Mouse (Mus musculus) intestine, postnatal 0 days (tissue): ENCODE data around the gene Phyhd1. TPM values are rescaled to one million over a fixed set of nuclear protein-coding genes. Genes with fewer than 3 reads are reported as not detected.

ENCODE experiments used
- ATAC-seq: fragments of 200-750 bp; cut with Nextera tagmentation; 2 replicates; pipeline ENCODE4 v1.8.0; 2017; ENCODE audit warnings: mild to moderate bottlenecking, moderate TSS enrichment, moderate library complexity
- H3K27ac ChIP-seq: fragments of 300-500 bp; sonication (generic); 2 replicates; pipeline ENCODE4 v1.5.1; 2014; ENCODE audit warnings: mild to moderate bottlenecking, low read depth, low read length, moderate library complexity
- H3K27me3 ChIP-seq: fragments of 300-500 bp; sonication (generic); replicated peaks from 2 replicates; pipeline ENCODE4 v1.6.1; 2014; ENCODE audit warnings: low read length, mixed read lengths; ENCODE audit not compliant: control insufficient read depth, insufficient read depth
- H3K36me3 ChIP-seq: fragments of 300-500 bp; sonication (generic); 2 replicates; pipeline ENCODE4 v1.6.1; 2014; ENCODE audit warnings: mild to moderate bottlenecking, moderate library complexity; ENCODE audit not compliant: control insufficient read depth, insufficient read depth
- H3K4me1 ChIP-seq: fragments of 300-500 bp; sonication (generic); replicated peaks from 2 replicates; pipeline ENCODE4 v1.6.1; 2014; ENCODE audit warnings: antibody characterized with exemption, low read length, mixed read lengths; ENCODE audit not compliant: control insufficient read depth, insufficient read depth
- H3K4me2 ChIP-seq: fragments of 300-500 bp; sonication (generic); replicated peaks from 2 replicates; pipeline ENCODE4 v1.6.1; 2014; ENCODE audit warnings: low read depth, mild to moderate bottlenecking, moderate library complexity
- H3K4me3 ChIP-seq: fragments of 300-500 bp; sonication (generic); 2 replicates; pipeline ENCODE4 v1.5.1; 2014; ENCODE audit warnings: low read depth, low read length
- H3K9ac ChIP-seq: fragments of 300-500 bp; sonication (generic); 2 replicates; pipeline ENCODE4 v1.6.1; 2014; ENCODE audit warnings: mild to moderate bottlenecking, low read depth, low read length
- H3K9me3 ChIP-seq: fragments of 300-500 bp; sonication (generic); 2 replicates; pipeline ENCODE4 v1.6.1; 2016; ENCODE audit warnings: mixed run types; ENCODE audit not compliant: control insufficient read depth
- CTCF ChIP-seq: sonication (generic); IDR thresholded peaks from 2 replicates; pipeline ENCODE4 v1.5.1; 2016; ENCODE audit warnings: low read depth, mild to moderate bottlenecking, control low read depth, antibody characterized with exemption, moderate library complexity
- WGBS: fragments of 180-500 bp; shearing (Covaris S2); extraction: QIAGEN DNeasy Blood & Tissue Kit; methylation state at CpG from one replicate; pipeline ENCODE4 v1.1.7; 2014; 5-methylcytosine and 5-hydroxymethylcytosine counted together
- polyA plus RNA-seq: library from polyadenylated mRNA; unstranded; fragments of >200 nt; fragmentation: Nextera tagmentation; extraction: Ambion mirVana; gene quantifications from 2 replicates; pipeline ENCODE4 v1.2.1, GENCODE M21; 2015

Gene Phyhd1
- polyA plus RNA-seq, 1 experiment from 2014 or later, result 3.1 TPM

GRCm38 (mm10) chr2:30253809-30254208, 12.2 kb upstream of the Phyhd1 start:
- H3K4me1 ChIP-seq, result 0 out of 2 replicates have a peak, but pooled peaks cover 12% of the 10 kb centered on the region
- 81% methylated on average over 5 of the region's 5 CpGs for WGBS
- H3K36me3 ChIP-seq, result peaks cover 53% of the 10 kb centered on the region
- no peak overlapping the region for H3K9ac ChIP-seq
- no peak for TF ChIP-seq CTCF
- H3K4me2 ChIP-seq, result no peak overlapping the region
- H3K9me3 ChIP-seq, result no peaks in the 10 kb centered on the region
- H3K27me3 ChIP-seq, result no peaks in the 10 kb centered on the region
- ATAC-seq, result no peak
- H3K4me3 ChIP-seq, result no peak overlapping the region
- H3K27ac ChIP-seq, result no peak overlapping the region

- TF ChIP-seq CTCF, result no peak
- H3K4me1 ChIP-seq, result 0 out of 2 replicates have a peak, but pooled peaks cover 12% of the 10 kb centered on the region
- no peak for ATAC-seq
- no peak overlapping the region for H3K4me2 ChIP-seq
- no peaks in the 10 kb centered on the region for H3K27me3 ChIP-seq
- no peak overlapping the region for H3K27ac ChIP-seq
- 95% methylated on average over 42 of the region's 42 CpGs for WGBS
- H3K9me3 ChIP-seq, result no peaks in the 10 kb centered on the region
- H3K4me3 ChIP-seq, result no peak overlapping the region
- peaks cover 52% of the 10 kb centered on the region for H3K36me3 ChIP-seq
- H3K9ac ChIP-seq, result no peak overlapping the region
Measured at GRCm38 (mm10) chr2:30255631-30256395, 10.2 kb upstream of the Phyhd1 start.

GRCm38 (mm10) chr2:30256616-30257350, 9.2 kb upstream of the Phyhd1 start:
- 95% methylated on average over 30 of the region's 30 CpGs for WGBS
- H3K27ac ChIP-seq, result 0 out of 2 replicates have a peak overlapping the region, but pooled peaks have one; percentile 28
- H3K9me3 ChIP-seq, result no peaks in the 10 kb centered on the region
- H3K4me2 ChIP-seq, result no peak overlapping the region
- no peak for TF ChIP-seq CTCF
- H3K4me1 ChIP-seq, result 0 out of 2 replicates have a peak, but pooled peaks cover 9% of the 10 kb centered on the region
- no peaks in the 10 kb centered on the region for H3K27me3 ChIP-seq
- no peak overlapping the region for H3K9ac ChIP-seq
- H3K4me3 ChIP-seq, result no peak overlapping the region
- no peak for ATAC-seq
- peaks cover 59% of the 10 kb centered on the region for H3K36me3 ChIP-seq

GRCm38 (mm10) chr2:30257699-30258460, 8.1 kb upstream of the Phyhd1 start:
- no peak overlapping the region for H3K4me3 ChIP-seq
- 77% methylated on average over 7 of the region's 7 CpGs for WGBS
- no peak for TF ChIP-seq CTCF
- no peak overlapping the region for H3K4me2 ChIP-seq
- 0 out of 2 replicates have a peak, but pooled peaks cover under 1% of the 10 kb centered on the region for H3K4me1 ChIP-seq
- ATAC-seq, result no peak
- H3K36me3 ChIP-seq, result peaks cover 68% of the 10 kb centered on the region
- 0 out of 2 replicates have a peak overlapping the region, but pooled peaks have one; percentile 17 for H3K9ac ChIP-seq
- no peak overlapping the region; the same call in 1 of the 2 replicates for H3K27ac ChIP-seq
- H3K9me3 ChIP-seq, result no peaks in the 10 kb centered on the region
- H3K27me3 ChIP-seq, result no peaks in the 10 kb centered on the region

- Histone ChIP-seq H3K9ac (no peak overlapping the region), H3K4me3 (no peak overlapping the region), H3K27ac (no peak overlapping the region), H3K4me2 (no peak overlapping the region), H3K36me3 (peaks cover 75% of the 10 kb centered on the region), H3K27me3 (no peaks in the 10 kb centered on the region), H3K4me1 (no peaks in the 10 kb centered on the region), H3K9me3 (no peaks in the 10 kb centered on the region)
- no peak for TF ChIP-seq CTCF
- ATAC-seq, result 0 out of 2 replicates have a peak, but pooled peaks have one; percentile 11
- 59% methylated on average over 4 of the region's 4 CpGs for WGBS
Measured at GRCm38 (mm10) chr2:30258600-30258999, 7.4 kb upstream of the Phyhd1 start.
